21 mouse cellular contexts compared by ENCODE assay signal in the genomic region with DNA sequence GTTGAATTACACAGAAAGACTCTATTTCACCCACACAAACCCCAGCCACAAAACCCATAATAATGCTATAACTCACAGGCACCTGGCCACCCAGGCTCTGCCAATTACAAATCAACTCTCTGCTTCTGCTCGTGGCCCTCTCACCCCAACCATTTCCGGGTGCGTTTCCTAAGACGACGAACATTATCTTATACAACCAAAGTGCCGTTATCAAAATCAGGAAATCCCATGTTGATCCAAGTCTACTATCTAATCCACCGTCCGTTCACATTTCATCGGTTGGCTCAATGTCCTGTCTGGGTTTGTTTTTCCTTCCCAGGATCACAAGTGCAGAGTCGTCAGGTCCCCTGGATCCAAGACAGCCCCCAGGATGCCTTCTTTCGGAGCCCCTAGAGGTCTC. TPM values are rescaled to one million over a fixed set of nuclear protein-coding genes. Genes with fewer than 3 reads are reported as not detected.
DNase-seq lines count a peak whose midpoint lies in the region; ATAC-seq and TF ChIP-seq lines count a peak whose summit lies in the region.
"Had no signal": no experiment of that assay in that cellular context is flagged by ENCODE, and none has a peak within 500 bp of the region (broad histone marks: within the 10 kb centered on the region; RNA-seq: fewer than 3 reads in every experiment).

No protein-coding gene starts in this region.

- no peak overlapping the region for H3K27ac ChIP-seq in heart, embryonic 15.5 days
- no peak overlapping the region for H3K27ac ChIP-seq in heart, adult 2 months
- peak overlapping the region; percentile 64 for H3K27ac ChIP-seq in ES-Bruce4 (ENCODE audit: insufficient read depth, low read length)
- H3K27ac ChIP-seq in limb, embryonic 10.5 days = no peak overlapping the region; the same call in 1 of the 2 replicates
- no peak overlapping the region for H3K27ac ChIP-seq in liver, embryonic 15.5 days (replicated peaks)
- H3K27ac ChIP-seq: lung, embryonic 15.5 days had no signal

- 0 out of 2 replicates have a peak, but pooled peaks have one; percentile 31 for ATAC-seq in heart, embryonic 15.5 days (replicated peaks; ENCODE audit: insufficient number of reproducible peaks, insufficient read depth, low FRiP score, low read depth)
- 0 out of 2 replicates have a peak, but pooled peaks have one; percentile 31 for ATAC-seq in liver, embryonic 15.5 days (ENCODE audit: insufficient read depth)
- no peak for ATAC-seq in cerebellum, adult (ENCODE audit: insufficient number of reproducible peaks, low FRiP score, low TSS enrichment)
- ATAC-seq: hindbrain, embryonic 16.5 days had no signal

- H3K9me3 ChIP-seq in heart, embryonic 15.5 days (replicated peaks) = no peaks in the 10 kb centered on the region
- H3K9me3 ChIP-seq in ES-Bruce4 (replicated peaks; ENCODE audit: control insufficient read depth, insufficient read depth, low read length, poor library complexity, severe bottlenecking) = no peaks in the 10 kb centered on the region
- no peaks in the 10 kb centered on the region for H3K9me3 ChIP-seq in limb, embryonic 10.5 days (replicated peaks)
- H3K9me3 ChIP-seq in liver, embryonic 15.5 days (replicated peaks) = no peaks in the 10 kb centered on the region
- H3K9me3 ChIP-seq: G1E; lung, embryonic 15.5 days had no signal

- peaks cover 5% of the 10 kb centered on the region; the same call in 1 of the 2 replicates for H3K4me1 ChIP-seq in heart, embryonic 15.5 days (replicated peaks)
- peaks cover 2% of the 10 kb centered on the region; the same call in 1 of the 2 replicates for H3K4me1 ChIP-seq in heart, adult 2 months (ENCODE audit: control insufficient read depth, insufficient read depth, low read length)
- H3K4me1 ChIP-seq in ES-Bruce4 (ENCODE audit: control insufficient read depth, insufficient read depth, low read length) = peaks cover 2% of the 10 kb centered on the region
- H3K4me1 ChIP-seq in limb, embryonic 10.5 days = 0 out of 2 replicates have a peak, but pooled peaks cover 5% of the 10 kb centered on the region
- H3K4me1 ChIP-seq in liver, embryonic 15.5 days (replicated peaks) = peaks cover 13% of the 10 kb centered on the region
- H3K4me1 ChIP-seq: lung, embryonic 15.5 days had no signal

- H3K4me2 ChIP-seq in heart, embryonic 15.5 days = no peak overlapping the region
- H3K4me2 ChIP-seq in liver, embryonic 15.5 days = no peak overlapping the region
- H3K4me2 ChIP-seq: lung, embryonic 15.5 days; midbrain, embryonic 11.5 days had no signal

- TF ChIP-seq POLR2A in heart, adult 2 months (IDR thresholded peaks at IDR 0.05; ENCODE audit: insufficient read depth, low read depth, low read length) = no peak
- TF ChIP-seq POLR2A in ES-Bruce4 (IDR thresholded peaks at IDR 0.05; ENCODE audit: insufficient read depth, low read length) = no peak

- no peak overlapping the region for H3K9ac ChIP-seq in heart, embryonic 15.5 days
- H3K9ac ChIP-seq in heart, adult 2 months (ENCODE audit: low read depth, low read length) = no peak overlapping the region
- H3K9ac ChIP-seq in ES-Bruce4 (ENCODE audit: low read depth, poor library complexity, severe bottlenecking) = peak overlapping the region; percentile 39
- no peak overlapping the region for H3K9ac ChIP-seq in liver, embryonic 15.5 days
- H3K9ac ChIP-seq: lung, embryonic 15.5 days had no signal

- intact Hi-C loops in heart, adult 2 months (cut with DNase I) = no loop called here

- H3K36me3 ChIP-seq in heart, embryonic 15.5 days = no peaks in the 10 kb centered on the region
- no peaks in the 10 kb centered on the region for H3K36me3 ChIP-seq in heart, adult 2 months (ENCODE audit: control insufficient read depth, insufficient read depth, low read length)
- H3K36me3 ChIP-seq in ES-Bruce4 (ENCODE audit: control insufficient read depth, insufficient read depth, low read length, poor library complexity, severe bottlenecking) = no peaks in the 10 kb centered on the region
- H3K36me3 ChIP-seq in limb, embryonic 10.5 days = no peaks in the 10 kb centered on the region
- no peaks in the 10 kb centered on the region for H3K36me3 ChIP-seq in liver, embryonic 15.5 days (replicated peaks)
- H3K36me3 ChIP-seq: G1E; lung, embryonic 15.5 days had no signal

- TF ChIP-seq CTCF in heart, adult 2 months (IDR thresholded peaks at IDR 0.05) = no peak
- TF ChIP-seq CTCF in ES-Bruce4 (IDR thresholded peaks at IDR 0.05; ENCODE audit: low read depth, low read length) = no peak

- 28% methylated on average over 11 of the region's 11 CpGs for WGBS in heart, embryonic 15.5 days
- 16% methylated on average over 11 of the region's 11 CpGs for WGBS in heart, adult 2 months
- WGBS in limb, embryonic 10.5 days = 76% methylated on average over 11 of the region's 11 CpGs
- 11% methylated on average over 11 of the region's 11 CpGs for WGBS in liver, embryonic 15.5 days (ENCODE audit: insufficient replicate concordance)

- no peak for DNase-seq in heart, adult 2 months
- DNase-seq in limb, embryonic 10.5 days (ENCODE audit: low spot score) = peak; percentile 30
- DNase-seq in spleen, adult 12 weeks (ENCODE audit: low spot score) = no peak
- DNase-seq in neural tube, embryonic 10.5 days (ENCODE audit: extremely low spot score, low spot score) = no peak
- DNase-seq: adrenal gland, postnatal 25 days; B cell, adult 2 months; cerebellum, postnatal 14 days; gastrocnemius, postnatal 14 days; heart, postnatal 14 days; kidney, adult 18-20 months; kidney, postnatal 14 days; thymus, postnatal 25 days had no signal

- H3K79me2 ChIP-seq in heart, adult 2 months (replicated peaks; ENCODE audit: control insufficient read depth, insufficient read depth, low read length) = no peaks in the 10 kb centered on the region

- H3K4me3 ChIP-seq in heart, embryonic 15.5 days = no peak overlapping the region
- H3K4me3 ChIP-seq in heart, adult 2 months = no peak overlapping the region
- peak overlapping the region; percentile 9; the same call in 1 of the 2 replicates for H3K4me3 ChIP-seq in ES-Bruce4 (ENCODE audit: low read depth, low read length)
- no peak overlapping the region for H3K4me3 ChIP-seq in limb, embryonic 10.5 days
- H3K4me3 ChIP-seq in liver, embryonic 15.5 days (replicated peaks) = no peak overlapping the region
- H3K4me3 ChIP-seq: lung, embryonic 15.5 days; myocyte had no signal

- H3K27me3 ChIP-seq in heart, embryonic 15.5 days = 0 out of 2 replicates have a peak, but pooled peaks cover 2% of the 10 kb centered on the region
- no peaks in the 10 kb centered on the region for H3K27me3 ChIP-seq in heart, adult 2 months (ENCODE audit: control insufficient read depth, insufficient read depth, low read length)
- no peaks in the 10 kb centered on the region for H3K27me3 ChIP-seq in ES-Bruce4 (ENCODE audit: control insufficient read depth, insufficient read depth, low read length, poor library complexity, severe bottlenecking)
- H3K27me3 ChIP-seq in limb, embryonic 10.5 days (ENCODE audit: low read depth, poor library complexity, severe bottlenecking) = no peaks in the 10 kb centered on the region
- no peaks in the 10 kb centered on the region for H3K27me3 ChIP-seq in liver, embryonic 15.5 days
- H3K27me3 ChIP-seq: lung, embryonic 15.5 days had no signal

- no peak for TF ChIP-seq EP300 in heart, adult 2 months (IDR thresholded peaks at IDR 0.05; ENCODE audit: insufficient read depth, low read depth, low read length)
- no peak for TF ChIP-seq EP300 in ES-Bruce4 (IDR thresholded peaks at IDR 0.05; ENCODE audit: insufficient read depth, low read depth, low read length)

RNA-seq across cellular contexts. Expression of gene Trim71, which starts 14.5 kb away (rescaled TPM):
- polyA plus RNA-seq in heart, embryonic 15.5 days (2015; fragmentation: Nextera tagmentation; extraction: Ambion mirVana) = 0.05 and 0.10 TPM in 2 replicates
- total RNA-seq in heart, adult 2 months (2021) = not detected
- polyA plus RNA-seq in heart, adult 2 months (2012; rRNA removed) = not detected in 2 replicates
- 120 and 122 TPM in 2 replicates for polyA plus RNA-seq in ES-Bruce4 (2011; ENCODE audit: insufficient read depth, insufficient read length, low read depth, missing spikeins)
- 6.2 and 11.5 TPM in 2 replicates for polyA plus RNA-seq in limb, embryonic 10.5 days (2016; fragmentation: Nextera tagmentation; extraction: Ambion mirVana)
- polyA plus RNA-seq in liver, embryonic 15.5 days (2015; fragmentation: Nextera tagmentation; extraction: Ambion mirVana) = 0.86 TPM in 2 replicates
- total RNA-seq: gastrocnemius, postnatal 14 days; heart, postnatal 14 days had no signal
- polyA plus RNA-seq: G1E had no signal
